Mouse (Mus musculus): Measurements from ENCODE around the gene Ugcg. TPM values are rescaled to one million over a fixed set of nuclear protein-coding genes. Genes with fewer than 3 reads are reported as not detected.

Gene Ugcg
- polyA plus RNA-seq, 1 experiment from 2014 or later = 20.3 TPM

GRCm38 (mm10) chr4:59204616-59205015 lies 15.6 kb downstream of the Ugcg start:
- TF ChIP-seq CTCF (IDR thresholded peaks at IDR 0.05; ENCODE audit: low read depth) = no peak
- Histone ChIP-seq H3K27me3 (replicated peaks; ENCODE audit: control insufficient read depth, insufficient read depth, low read length) (no peaks in the 10 kb centered on the region), H3K36me3 (ENCODE audit: control insufficient read depth, insufficient read depth) (peaks cover 18% of the 10 kb centered on the region), H3K27ac (ENCODE audit: low read depth, low read length) (no peak overlapping the region), H3K9me3 (ENCODE audit: control insufficient read depth) (no peaks in the 10 kb centered on the region), H3K4me3 (ENCODE audit: low read depth, low read length) (no peak overlapping the region), H3K4me1 (replicated peaks; ENCODE audit: control insufficient read depth, insufficient read depth, low read length) (peaks cover under 1% of the 10 kb centered on the region; the same call in 1 of the 2 replicates), H3K4me2 (replicated peaks; ENCODE audit: low read depth) (no peak overlapping the region), H3K9ac (ENCODE audit: low read depth, low read length) (no peak overlapping the region)
- ATAC-seq = no peak
- 69% methylated on average over 4 of the region's 4 CpGs for WGBS

DNA sequence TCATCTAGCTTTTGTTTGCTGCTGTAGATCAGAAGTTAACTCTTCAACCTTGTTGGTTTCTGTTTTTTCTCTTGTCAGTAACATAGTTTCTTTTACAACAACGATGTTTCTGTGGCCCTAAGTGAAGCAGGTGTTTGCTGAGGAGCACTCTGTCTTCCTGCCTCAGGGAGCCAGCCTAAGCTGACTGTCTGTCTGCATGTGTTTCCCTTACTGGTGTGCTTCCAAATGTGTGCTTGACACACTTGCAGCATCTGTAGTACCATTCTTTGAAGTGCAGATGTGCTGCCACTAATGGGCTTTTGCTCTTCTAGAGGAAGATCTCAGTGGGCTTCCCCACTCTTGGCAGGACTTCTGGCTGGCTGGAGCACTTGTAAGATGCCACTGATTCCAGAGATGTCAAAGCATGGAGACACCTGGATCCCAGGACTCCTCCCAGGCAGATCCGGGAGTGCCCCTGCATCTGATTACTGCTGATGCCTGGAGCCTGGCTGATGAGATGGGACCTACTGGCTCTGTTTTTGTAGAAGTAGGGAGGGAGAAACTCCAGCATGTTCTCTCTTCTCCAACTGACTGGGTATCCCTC lies 16.8 kb downstream of the Ugcg start:
- no peaks in the 10 kb centered on the region for H3K4me1 ChIP-seq (replicated peaks; ENCODE audit: control insufficient read depth, insufficient read depth, low read length)
- no peak overlapping the region for H3K4me3 ChIP-seq (ENCODE audit: low read depth, low read length)
- no peak for TF ChIP-seq CTCF (IDR thresholded peaks at IDR 0.05; ENCODE audit: low read depth)
- no peaks in the 10 kb centered on the region for H3K9me3 ChIP-seq (ENCODE audit: control insufficient read depth)
- ATAC-seq = no peak
- WGBS = 30% methylated on average over 2 of the region's 2 CpGs
- no peak overlapping the region for H3K27ac ChIP-seq (ENCODE audit: low read depth, low read length)
- H3K36me3 ChIP-seq (ENCODE audit: control insufficient read depth, insufficient read depth) = peaks cover 18% of the 10 kb centered on the region
- H3K4me2 ChIP-seq (replicated peaks; ENCODE audit: low read depth) = no peak overlapping the region
- no peak overlapping the region for H3K9ac ChIP-seq (ENCODE audit: low read depth, low read length)
- H3K27me3 ChIP-seq (replicated peaks; ENCODE audit: control insufficient read depth, insufficient read depth, low read length) = no peaks in the 10 kb centered on the region

- TF ChIP-seq CTCF (IDR thresholded peaks at IDR 0.05; ENCODE audit: low read depth) = no peak
- H3K4me2 ChIP-seq (replicated peaks; ENCODE audit: low read depth) = no peak overlapping the region
- no peaks in the 10 kb centered on the region for H3K9me3 ChIP-seq (ENCODE audit: control insufficient read depth)
- peaks cover 18% of the 10 kb centered on the region for H3K36me3 ChIP-seq (ENCODE audit: control insufficient read depth, insufficient read depth)
- no peak for ATAC-seq
- no peak overlapping the region for H3K4me3 ChIP-seq (ENCODE audit: low read depth, low read length)
- no peaks in the 10 kb centered on the region for H3K27me3 ChIP-seq (replicated peaks; ENCODE audit: control insufficient read depth, insufficient read depth, low read length)
- 73% methylated on average over 4 of the region's 4 CpGs for WGBS
- H3K27ac ChIP-seq (ENCODE audit: low read depth, low read length) = no peak overlapping the region
- no peaks in the 10 kb centered on the region for H3K4me1 ChIP-seq (replicated peaks; ENCODE audit: control insufficient read depth, insufficient read depth, low read length)
- H3K9ac ChIP-seq (ENCODE audit: low read depth, low read length) = no peak overlapping the region
Measured at GRCm38 (mm10) chr4:59206600-59206999, 17.5 kb downstream of the Ugcg start.

DNA sequence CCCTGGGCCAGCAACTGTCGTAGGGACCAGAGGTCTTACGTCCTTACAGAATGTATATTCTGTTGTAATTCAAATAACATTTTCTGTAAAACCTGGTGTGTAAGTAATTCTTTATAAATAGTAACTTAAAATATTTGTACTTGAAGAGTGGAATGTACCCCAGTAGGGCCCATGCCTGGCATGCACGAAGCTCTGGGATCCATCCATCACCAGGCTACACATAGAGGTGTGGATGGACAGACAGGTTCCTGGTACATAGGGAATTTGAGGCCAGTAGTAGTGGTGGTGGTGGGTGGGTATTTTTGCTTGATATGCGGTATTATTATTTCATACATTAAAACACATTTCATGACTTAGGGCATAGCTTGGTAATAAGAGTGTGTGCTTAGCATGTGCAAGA lies 19.6 kb downstream of the Ugcg start:
- no peak overlapping the region for H3K9ac ChIP-seq (ENCODE audit: low read depth, low read length)
- no peak for ATAC-seq
- no peaks in the 10 kb centered on the region for H3K4me1 ChIP-seq (replicated peaks; ENCODE audit: control insufficient read depth, insufficient read depth, low read length)
- H3K4me3 ChIP-seq (ENCODE audit: low read depth, low read length) = no peak overlapping the region
- H3K27ac ChIP-seq (ENCODE audit: low read depth, low read length) = no peak overlapping the region
- H3K27me3 ChIP-seq (replicated peaks; ENCODE audit: control insufficient read depth, insufficient read depth, low read length) = no peaks in the 10 kb centered on the region
- peaks cover 18% of the 10 kb centered on the region for H3K36me3 ChIP-seq (ENCODE audit: control insufficient read depth, insufficient read depth)
- no peak for TF ChIP-seq CTCF (IDR thresholded peaks at IDR 0.05; ENCODE audit: low read depth)
- no peak overlapping the region for H3K4me2 ChIP-seq (replicated peaks; ENCODE audit: low read depth)
- 89% methylated on average over 4 of the region's 4 CpGs for WGBS
- no peaks in the 10 kb centered on the region for H3K9me3 ChIP-seq (ENCODE audit: control insufficient read depth)

DNA sequence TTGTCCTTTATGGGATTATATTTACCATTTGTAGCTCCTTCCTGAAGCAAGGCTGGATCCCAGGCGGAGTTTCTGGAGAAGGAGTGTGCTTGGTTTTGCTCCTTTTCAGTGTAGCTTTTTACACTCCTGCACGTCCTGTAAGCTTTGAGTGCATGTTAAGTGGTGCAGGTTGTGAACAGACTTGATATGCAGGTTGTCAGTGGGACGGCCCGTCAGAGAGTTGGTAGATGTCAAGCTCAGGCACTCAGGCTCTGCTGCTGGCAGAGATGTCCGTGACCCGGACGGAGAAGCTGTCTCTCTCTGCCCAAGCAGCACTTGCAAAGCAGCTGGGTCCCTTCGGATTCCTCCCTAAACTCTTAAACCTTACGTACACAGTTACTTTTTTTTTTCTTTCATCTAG lies 22.1 kb downstream of the Ugcg start:
- TF ChIP-seq CTCF (IDR thresholded peaks at IDR 0.05; ENCODE audit: low read depth) = no peak
- 89% methylated on average over 9 of the region's 9 CpGs for WGBS
- Histone ChIP-seq H3K27ac (ENCODE audit: low read depth, low read length) (no peak overlapping the region), H3K4me3 (ENCODE audit: low read depth, low read length) (no peak overlapping the region), H3K9ac (ENCODE audit: low read depth, low read length) (no peak overlapping the region), H3K36me3 (ENCODE audit: control insufficient read depth, insufficient read depth) (peaks cover 39% of the 10 kb centered on the region), H3K4me1 (replicated peaks; ENCODE audit: control insufficient read depth, insufficient read depth, low read length) (no peaks in the 10 kb centered on the region), H3K4me2 (replicated peaks; ENCODE audit: low read depth) (no peak overlapping the region), H3K9me3 (ENCODE audit: control insufficient read depth) (no peaks in the 10 kb centered on the region), H3K27me3 (replicated peaks; ENCODE audit: control insufficient read depth, insufficient read depth, low read length) (no peaks in the 10 kb centered on the region)
- no peak for ATAC-seq

- Histone ChIP-seq H3K27me3 (replicated peaks; ENCODE audit: control insufficient read depth, insufficient read depth, low read length) (no peaks in the 10 kb centered on the region), H3K4me2 (replicated peaks; ENCODE audit: low read depth) (no peak overlapping the region), H3K36me3 (ENCODE audit: control insufficient read depth, insufficient read depth) (peaks cover 43% of the 10 kb centered on the region), H3K4me1 (replicated peaks; ENCODE audit: control insufficient read depth, insufficient read depth, low read length) (no peaks in the 10 kb centered on the region), H3K4me3 (ENCODE audit: low read depth, low read length) (no peak overlapping the region), H3K9me3 (ENCODE audit: control insufficient read depth) (no peaks in the 10 kb centered on the region), H3K27ac (ENCODE audit: low read depth, low read length) (no peak overlapping the region), H3K9ac (ENCODE audit: low read depth, low read length) (no peak overlapping the region)
- WGBS = 66% methylated on average over 4 of the region's 4 CpGs
- no peak for TF ChIP-seq CTCF (IDR thresholded peaks at IDR 0.05; ENCODE audit: low read depth)
- ATAC-seq = no peak
Measured at GRCm38 (mm10) chr4:59213833-59214232, 24.8 kb downstream of the Ugcg start.

GRCm38 (mm10) chr4:59214695-59215094 lies 25.6 kb downstream of the Ugcg start:
- no peak for TF ChIP-seq CTCF (IDR thresholded peaks at IDR 0.05; ENCODE audit: low read depth)
- Histone ChIP-seq H3K4me1 (replicated peaks; ENCODE audit: control insufficient read depth, insufficient read depth, low read length) (no peaks in the 10 kb centered on the region), H3K9ac (ENCODE audit: low read depth, low read length) (no peak overlapping the region), H3K4me3 (ENCODE audit: low read depth, low read length) (no peak overlapping the region), H3K36me3 (ENCODE audit: control insufficient read depth, insufficient read depth) (peaks cover 44% of the 10 kb centered on the region), H3K27ac (ENCODE audit: low read depth, low read length) (no peak overlapping the region), H3K9me3 (ENCODE audit: control insufficient read depth) (no peaks in the 10 kb centered on the region), H3K27me3 (replicated peaks; ENCODE audit: control insufficient read depth, insufficient read depth, low read length) (no peaks in the 10 kb centered on the region), H3K4me2 (replicated peaks; ENCODE audit: low read depth) (no peak overlapping the region)
- no peak for ATAC-seq
- 82% methylated on average over 5 of the region's 5 CpGs for WGBS
